ENCODE assay signal across 7 mouse cellular contexts in genomic region chr7:143296384-143296801, GRCm38 (mm10).
DNase-seq lines count a peak whose midpoint lies in the region; ATAC-seq lines count a peak whose summit lies in the region.

No protein-coding gene starts in this region.

- H3K4me3 ChIP-seq in intestine, embryonic 15.5 days (replicated peaks), result peak overlapping the region; percentile 48
- H3K4me3 ChIP-seq in midbrain, embryonic 10.5 days, result peak overlapping the region; percentile 60

- intact Hi-C loops in gastrocnemius, postnatal 36 days (cut with DNase I), result no loop called here
- intact Hi-C loops in left cerebral cortex, postnatal 25 days (cut with DNase I), result no loop called here

- peak overlapping the region; percentile 55; the same call in 1 of the 2 replicates for H3K9ac ChIP-seq in intestine, embryonic 15.5 days

- ATAC-seq in intestine, embryonic 15.5 days, result peak; percentile 97

- no peaks in the 10 kb centered on the region for H3K9me3 ChIP-seq in intestine, embryonic 15.5 days
- H3K9me3 ChIP-seq in midbrain, embryonic 10.5 days (replicated peaks), result peaks cover 18% of the 10 kb centered on the region

- DNase-seq in adrenal gland, adult 2 months, result peak; percentile 91
- peak; percentile 84 for DNase-seq in embryo, embryonic 11.5 days (ENCODE audit: low read depth, low spot score)
- peak; percentile 68 to 81 for DNase-seq in gastrocnemius, postnatal 36 days
- peak; percentile 94 to 99 for DNase-seq in left cerebral cortex, postnatal 25 days (ENCODE audit: low spot score in 2 of 2)
- peak; percentile 89 for DNase-seq in midbrain, embryonic 10.5 days (ENCODE audit: low spot score)
- DNase-seq in right cerebral cortex, postnatal 4 days, result peak; percentile 70

- H3K4me1 ChIP-seq in intestine, embryonic 15.5 days (replicated peaks), result peaks cover 15% of the 10 kb centered on the region
- peaks cover 26% of the 10 kb centered on the region for H3K4me1 ChIP-seq in midbrain, embryonic 10.5 days

- H3K27ac ChIP-seq in intestine, embryonic 15.5 days, result peak overlapping the region; percentile 70
- peak overlapping the region; percentile 88 for H3K27ac ChIP-seq in midbrain, embryonic 10.5 days (replicated peaks)

- no peaks in the 10 kb centered on the region for H3K27me3 ChIP-seq in intestine, embryonic 15.5 days (replicated peaks)
- 0 out of 2 replicates have a peak, but pooled peaks cover 6% of the 10 kb centered on the region for H3K27me3 ChIP-seq in midbrain, embryonic 10.5 days (ENCODE audit: low read depth, poor library complexity, severe bottlenecking)

- WGBS in intestine, embryonic 15.5 days, result 52% methylated on average over 17 of the region's 17 CpGs
- WGBS in midbrain, embryonic 10.5 days, result 56% methylated on average over 17 of the region's 17 CpGs

- H3K4me2 ChIP-seq in intestine, embryonic 15.5 days (replicated peaks), result peak overlapping the region; percentile 48

- H3K36me3 ChIP-seq in intestine, embryonic 15.5 days, result no peaks in the 10 kb centered on the region
- H3K36me3 ChIP-seq in midbrain, embryonic 10.5 days, result peaks cover 5% of the 10 kb centered on the region

Comparison
In these comparisons a context has a peak if more than half of its experiments do, and no peak if none do; other contexts are left out.
1. Peak in every context shown above with its lines: DNase-seq, ATAC-seq, H3K4me3 ChIP-seq and H3K27ac ChIP-seq.